Mouse (Mus musculus) myocyte (in vitro differentiated cells): ENCODE measurements around the gene Ube2j1. TPM values are rescaled to one million over a fixed set of nuclear protein-coding genes. Genes with fewer than 3 reads are reported as not detected.

Experiments
- H3K27me3 ChIP-seq: one replicate; pipeline ENCODE4 v1.6.1; 2011; ENCODE audit not compliant: control insufficient read depth, insufficient read depth, insufficient read length
- H3K36me3 ChIP-seq: one replicate; pipeline ENCODE4 v1.6.1; 2011; ENCODE audit not compliant: control insufficient read depth, insufficient read depth
- H3K4me2 ChIP-seq: one replicate; pipeline ENCODE4 v1.6.1; 2011; ENCODE audit warnings: low read depth, control low read depth
- H3K4me3 ChIP-seq: one replicate; pipeline ENCODE4 v1.5.1; 2011; ENCODE audit warnings: mild to moderate bottlenecking, control low read depth, moderate library complexity
- H3K79me2 ChIP-seq: one replicate; pipeline ENCODE4 v1.6.1; 2011; ENCODE audit not compliant: control insufficient read depth, insufficient read depth
- H3ac ChIP-seq: one replicate; pipeline ENCODE4 v1.6.1; 2011; ENCODE audit not compliant: control insufficient read depth, insufficient read length
- CEBPB ChIP-seq: IDR thresholded peaks from 2 replicates; pipeline ENCODE4 v1.6.1; 2011; ENCODE audit warnings: mild to moderate bottlenecking, moderate library complexity; ENCODE audit not compliant: poor library complexity, insufficient read depth, severe bottlenecking
- E2F4 ChIP-seq: IDR thresholded peaks from one replicate; pipeline ENCODE4 v1.6.1; 2011; ENCODE audit warnings: mild to moderate bottlenecking, control low read depth, moderate library complexity; ENCODE audit not compliant: insufficient read depth
- MAX ChIP-seq: IDR thresholded peaks from one replicate; pipeline ENCODE4 v1.6.1; 2011; ENCODE audit warnings: low read depth, mild to moderate bottlenecking, control low read depth
- MYOD1 ChIP-seq, 3 experiments: IDR thresholded peaks; one replicate each; pipeline ENCODE4 v1.6.1; 2011; ENCODE audit warnings: control low read depth in 2 of 3, low read depth in 2 of 3, mild to moderate bottlenecking in 2 of 3, moderate library complexity in 1 of 3; ENCODE audit not compliant: insufficient read length in 2 of 3, control insufficient read depth in 1 of 3
- MYOG ChIP-seq, 3 experiments: IDR thresholded peaks; one replicate each; pipeline ENCODE4 v1.6.1; 2011; ENCODE audit warnings: control low read depth in 2 of 3, low read depth in 2 of 3, mild to moderate bottlenecking in 2 of 3; ENCODE audit not compliant: insufficient read length in 2 of 3, control insufficient read depth in 1 of 3, insufficient read depth in 1 of 3
- POLR2A ChIP-seq: IDR thresholded peaks from one replicate; pipeline ENCODE4 v1.6.1; 2011; ENCODE audit warnings: low read depth, mild to moderate bottlenecking, control low read depth, moderate library complexity; ENCODE audit not compliant: insufficient read length
- POLR2AphosphoS2 ChIP-seq: IDR thresholded peaks from one replicate; pipeline ENCODE4 v1.6.1; 2011; ENCODE audit warnings: low read depth, control low read depth; ENCODE audit not compliant: insufficient read length
- REST ChIP-seq: IDR thresholded peaks from one replicate; pipeline ENCODE4 v1.6.1; 2011; ENCODE audit warnings: mild to moderate bottlenecking, control low read depth, moderate library complexity; ENCODE audit not compliant: insufficient read depth, insufficient read length
- SRF ChIP-seq: IDR thresholded peaks from one replicate; pipeline ENCODE4 v1.6.1; 2011; ENCODE audit warnings: low read depth; ENCODE audit not compliant: control insufficient read depth, insufficient read length
- TCF12 ChIP-seq: IDR thresholded peaks from one replicate; pipeline ENCODE4 v1.6.1; 2011; ENCODE audit warnings: mild to moderate bottlenecking, control low read depth; ENCODE audit not compliant: poor library complexity, insufficient read depth, severe bottlenecking
- TCF3 ChIP-seq: IDR thresholded peaks from one replicate; pipeline ENCODE4 v1.6.1; 2011; ENCODE audit warnings: low read depth, control low read depth; ENCODE audit not compliant: insufficient read length
- USF1 ChIP-seq: IDR thresholded peaks from one replicate; pipeline ENCODE4 v1.6.1; 2011; ENCODE audit warnings: low read depth, mild to moderate bottlenecking, control low read depth, moderate library complexity
- polyA plus RNA-seq: library from polyadenylated mRNA; unstranded; fragments of >200 nt; fragmentation: generic; extraction: Trizol; gene quantifications from one replicate; pipeline ENCODE4 v1.2.1, GENCODE M21; 2012; ENCODE audit warnings: missing spikeins

Ube2j1 gene
- polyA plus RNA-seq, 1 experiment, result 31.4 TPM

DNA sequence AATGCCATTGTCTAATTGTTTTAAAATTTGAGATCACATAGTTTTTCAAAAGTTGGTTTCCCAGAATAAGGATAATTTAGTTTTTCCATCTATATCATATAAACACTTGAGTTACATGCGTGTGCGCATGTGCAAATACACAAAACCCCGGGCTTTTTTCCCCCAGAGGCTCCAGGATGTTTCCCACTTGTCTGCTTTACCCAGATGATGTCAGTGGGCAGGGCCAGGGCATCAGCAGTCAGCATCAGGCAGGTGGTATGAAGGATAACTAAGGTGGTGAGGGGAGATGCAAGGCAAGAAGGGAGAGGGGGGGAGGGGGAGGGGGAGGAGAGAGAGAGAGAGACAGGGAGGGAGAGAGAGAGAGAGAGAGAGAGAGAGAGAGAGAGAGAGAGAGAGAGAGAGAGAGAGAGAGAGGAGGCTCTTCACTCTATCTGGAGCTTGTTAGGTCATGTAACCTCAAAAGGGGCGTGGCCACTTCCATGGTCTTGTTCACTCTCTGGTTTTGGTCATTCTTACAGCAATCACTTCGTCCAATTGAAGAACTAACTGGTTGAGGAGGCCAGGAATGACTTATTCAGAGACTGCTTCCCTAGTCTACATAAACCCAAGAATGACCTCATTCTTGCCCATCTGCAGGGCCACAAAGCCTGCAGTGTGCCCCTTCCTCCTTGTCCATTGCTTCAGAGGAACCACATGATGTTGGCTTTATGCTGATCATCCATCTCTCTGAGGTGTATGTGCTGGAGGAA is 44.7 kb downstream of the Ube2j1 start:
- H3K27me3 ChIP-seq, result no peaks in the 10 kb centered on the region
- TF ChIP-seq SRF (no peak), MAX (no peak), CEBPB (no peak), MYOD1 (IDR thresholded peaks at IDR 0.05; ENCODE audit: control insufficient read depth in 1 of 3, insufficient read length in 2 of 3, low read depth in 2 of 3) (no peak), REST (no peak), E2F4 (no peak), TCF12 (no peak), POLR2A (no peak), TCF3 (no peak), POLR2AphosphoS2 (no peak), MYOG (IDR thresholded peaks at IDR 0.05; ENCODE audit: control insufficient read depth in 1 of 3, insufficient read depth in 1 of 3, insufficient read length in 2 of 3, low read depth in 2 of 3) (no peak), USF1 (no peak)
- H3K4me2 ChIP-seq, result no peak overlapping the region
- no peak overlapping the region for H3ac ChIP-seq
- H3K4me3 ChIP-seq, result no peak overlapping the region
- no peaks in the 10 kb centered on the region for H3K36me3 ChIP-seq
- H3K79me2 ChIP-seq, result no peaks in the 10 kb centered on the region

DNA sequence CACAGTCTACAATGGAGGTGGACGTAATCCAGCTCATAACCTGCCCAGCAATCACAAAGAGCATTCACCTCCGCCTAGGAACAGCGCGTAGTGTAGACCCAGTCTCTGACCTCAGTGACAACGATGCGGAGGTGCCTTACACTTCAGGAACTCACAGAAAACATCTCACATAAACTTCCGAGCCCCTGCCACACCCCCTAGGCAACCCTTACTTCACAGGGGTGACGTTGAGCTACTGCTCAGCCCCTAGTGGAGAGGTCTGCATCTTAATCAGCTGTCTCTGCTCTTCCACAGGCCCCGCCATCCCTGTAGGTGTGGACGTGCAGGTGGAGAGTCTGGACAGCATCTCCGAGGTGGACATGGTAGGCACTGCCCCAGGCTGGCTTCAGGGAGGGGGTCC is 45.9 kb downstream of the Ube2j1 start:
- Histone ChIP-seq H3K27me3 (no peaks in the 10 kb centered on the region), H3K36me3 (no peaks in the 10 kb centered on the region)

DNA sequence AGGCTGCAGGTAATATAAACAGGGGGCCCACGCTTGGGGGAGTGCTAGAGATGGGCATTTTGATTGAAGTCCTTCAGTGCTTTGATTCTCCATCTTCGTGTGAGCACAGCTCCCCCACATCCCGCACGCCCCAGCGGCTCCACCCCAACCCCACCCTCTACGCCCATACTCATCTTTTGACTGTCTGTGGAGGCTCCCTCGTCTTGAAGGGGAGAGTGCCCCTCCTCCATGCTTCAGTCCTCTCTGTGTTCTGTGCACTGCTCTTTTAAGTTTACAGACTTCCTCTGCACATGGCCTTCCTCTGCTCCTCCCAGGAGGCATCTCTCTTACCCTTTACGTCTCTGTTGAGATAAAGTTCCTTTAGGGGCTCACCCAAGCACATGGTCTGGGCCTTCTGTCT is 46.5 kb downstream of the Ube2j1 start:
- Histone ChIP-seq H3K36me3 (no peaks in the 10 kb centered on the region), H3K4me3 (no peak overlapping the region), H3ac (no peak overlapping the region), H3K27me3 (no peaks in the 10 kb centered on the region), H3K4me2 (no peak overlapping the region), H3K79me2 (no peaks in the 10 kb centered on the region)
- no peak for TF ChIP-seq MAX

More for the DNA sequence above, 45.9 kb downstream of the Ube2j1 start:
- Histone ChIP-seq H3ac (no peak overlapping the region), H3K4me2 (no peak overlapping the region), H3K79me2 (no peaks in the 10 kb centered on the region), H3K4me3 (no peak overlapping the region)
- TF ChIP-seq MAX (no peak), SRF (no peak)

DNA sequence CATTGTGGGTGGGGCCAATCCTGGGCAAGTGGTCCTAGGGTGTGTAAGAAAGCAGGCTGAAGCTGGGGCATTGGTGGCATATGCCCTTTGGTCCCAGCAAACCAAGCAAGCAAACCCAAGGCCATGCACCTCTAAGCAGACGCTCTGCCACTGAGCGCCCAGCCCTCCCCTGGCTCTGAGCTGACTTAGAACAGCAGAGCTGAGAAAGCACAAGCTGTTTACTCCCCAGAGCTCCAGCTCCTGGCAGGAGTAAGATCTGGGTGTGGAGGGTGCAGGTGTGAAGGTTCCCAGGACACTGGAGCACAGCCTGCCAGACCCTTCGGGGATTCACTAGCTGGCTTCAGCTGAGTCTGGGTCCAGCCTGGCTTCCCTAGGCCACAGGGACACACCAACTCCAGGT is 47.3 kb downstream of the Ube2j1 start:
- H3K27me3 ChIP-seq, result no peaks in the 10 kb centered on the region
- H3K4me2 ChIP-seq, result no peak overlapping the region
- no peaks in the 10 kb centered on the region for H3K36me3 ChIP-seq
- H3K79me2 ChIP-seq, result no peaks in the 10 kb centered on the region
- TF ChIP-seq SRF (no peak), POLR2AphosphoS2 (no peak), TCF12 (no peak), TCF3 (no peak), POLR2A (no peak), MAX (no peak), E2F4 (no peak), REST (no peak), MYOD1 (IDR thresholded peaks at IDR 0.05; ENCODE audit: control insufficient read depth in 1 of 3, insufficient read length in 2 of 3, low read depth in 2 of 3) (no peak), USF1 (no peak), MYOG (IDR thresholded peaks at IDR 0.05; ENCODE audit: control insufficient read depth in 1 of 3, insufficient read depth in 1 of 3, insufficient read length in 2 of 3, low read depth in 2 of 3) (no peak), CEBPB (no peak)
- no peak overlapping the region for H3ac ChIP-seq
- H3K4me3 ChIP-seq, result no peak overlapping the region

DNA sequence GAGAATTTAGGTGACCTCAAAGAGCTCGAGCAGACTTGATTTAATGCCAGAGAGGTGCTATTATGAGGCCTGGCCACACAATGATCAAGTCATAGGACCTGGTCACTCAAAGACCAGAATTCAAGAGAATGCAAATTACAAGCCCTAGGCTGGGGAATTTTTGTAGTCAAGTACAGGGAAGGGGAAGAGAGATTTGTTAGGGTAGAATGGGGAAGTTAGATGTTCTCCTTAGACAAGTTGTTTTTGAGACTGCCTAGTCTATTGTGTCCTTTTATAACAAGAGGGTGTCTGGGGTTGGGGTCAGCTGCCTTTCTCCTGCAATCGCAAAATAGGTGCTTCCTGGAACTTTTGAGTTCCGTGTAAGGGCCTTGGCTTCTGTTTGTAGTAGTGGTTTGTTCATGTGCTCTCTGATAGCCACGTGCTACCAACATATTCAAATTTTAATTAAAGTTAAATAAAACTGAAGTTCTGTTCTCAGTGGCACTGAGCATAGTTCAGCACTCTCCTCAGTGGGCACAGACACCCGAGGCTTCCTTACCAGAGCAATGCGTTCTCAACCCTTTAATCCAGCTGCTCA is 68.0 kb downstream of the Ube2j1 start:
- Histone ChIP-seq H3ac (no peak overlapping the region), H3K4me3 (no peak overlapping the region), H3K36me3 (no peaks in the 10 kb centered on the region), H3K27me3 (no peaks in the 10 kb centered on the region), H3K4me2 (no peak overlapping the region), H3K79me2 (no peaks in the 10 kb centered on the region)
- no peak for TF ChIP-seq REST
- no peak for TF ChIP-seq MYOG (IDR thresholded peaks at IDR 0.05; ENCODE audit: control insufficient read depth in 1 of 3, insufficient read depth in 1 of 3, insufficient read length in 2 of 3, low read depth in 2 of 3)
- TF ChIP-seq MYOD1 (IDR thresholded peaks at IDR 0.05; ENCODE audit: control insufficient read depth in 1 of 3, insufficient read length in 2 of 3, low read depth in 2 of 3), result no peak
- TF ChIP-seq POLR2A, result no peak
- TF ChIP-seq TCF3, result no peak
- TF ChIP-seq TCF12, result no peak
- TF ChIP-seq CEBPB, result no peak
- no peak for TF ChIP-seq SRF
- TF ChIP-seq MAX, result no peak
- TF ChIP-seq POLR2AphosphoS2, result no peak
- TF ChIP-seq USF1, result no peak
- TF ChIP-seq E2F4, result no peak

Other genes starting within 250 kb of the Ube2j1 start
- 37.0 TPM for gene Lyrm2, start 231.2 kb upstream of the Ube2j1 start, polyA plus RNA-seq
- 0.31 TPM for gene Ankrd6, start 80.6 kb upstream of the Ube2j1 start, polyA plus RNA-seq
- 7.9 TPM for gene Rragd, start 48.4 kb upstream of the Ube2j1 start, polyA plus RNA-seq
- gene Gabrr2, start 31.6 kb downstream of the Ube2j1 start, polyA plus RNA-seq, result 0.48 TPM
- gene Gabrr1, start 101.1 kb downstream of the Ube2j1 start, polyA plus RNA-seq, result not detected
- not detected for gene Pm20d2, start 158.3 kb downstream of the Ube2j1 start, polyA plus RNA-seq
- gene Srsf12, start 177.6 kb downstream of the Ube2j1 start, polyA plus RNA-seq, result not detected